Mouse (Mus musculus): ENCODE data around the gene Dpy19l1. TPM values are rescaled to one million over a fixed set of nuclear protein-coding genes. Genes with fewer than 3 reads are reported as not detected.

Gene Dpy19l1
- 44.5 and 76.3 TPM in 2 replicates for polyA plus RNA-seq (2012; rRNA removed)

- DNase-seq (ENCODE audit: low read depth): peak; percentile 96
- TF ChIP-seq CTCF (IDR thresholded peaks at IDR 0.05; ENCODE audit: borderline replicate concordance, extremely low read depth, insufficient read depth, insufficient read length) (peak; percentile 32; the same call in 1 of the 2 replicates), POLR2A (IDR thresholded peaks at IDR 0.05; ENCODE audit: borderline replicate concordance, extremely low read depth, insufficient read depth, insufficient read length, poor library complexity, severe bottlenecking) (peak; percentile 76)
These were observed at the start of gene Dpy19l1 for GRCm38 (mm10) chr9:24503067-24503857. Dpy19l1 (minus strand) TSS chr9:24503140.

- DNase-seq (ENCODE audit: low read depth): peak; percentile 24
- TF ChIP-seq CTCF (IDR thresholded peaks at IDR 0.05; ENCODE audit: borderline replicate concordance, extremely low read depth, insufficient read depth, insufficient read length) (no peak), POLR2A (IDR thresholded peaks at IDR 0.05; ENCODE audit: borderline replicate concordance, extremely low read depth, insufficient read depth, insufficient read length, poor library complexity, severe bottlenecking) (no peak)
These were observed 35.2 kb upstream of the Dpy19l1 start for GRCm38 (mm10) chr9:24538159-24538558.

GRCm38 (mm10) chr9:24516575-24517139 lies 13.7 kb upstream of the Dpy19l1 start:
- no peak for TF ChIP-seq POLR2A (IDR thresholded peaks at IDR 0.05; ENCODE audit: borderline replicate concordance, extremely low read depth, insufficient read depth, insufficient read length, poor library complexity, severe bottlenecking)
- peak; percentile 89 for TF ChIP-seq CTCF (IDR thresholded peaks at IDR 0.05; ENCODE audit: borderline replicate concordance, extremely low read depth, insufficient read depth, insufficient read length)
- peak; percentile 87 for DNase-seq (ENCODE audit: low read depth)

GRCm38 (mm10) chr9:24514078-24514469 lies 11.1 kb upstream of the Dpy19l1 start:
- no peak for DNase-seq (ENCODE audit: low read depth)
- TF ChIP-seq POLR2A (IDR thresholded peaks at IDR 0.05; ENCODE audit: borderline replicate concordance, extremely low read depth, insufficient read depth, insufficient read length, poor library complexity, severe bottlenecking) (no peak), CTCF (IDR thresholded peaks at IDR 0.05; ENCODE audit: borderline replicate concordance, extremely low read depth, insufficient read depth, insufficient read length) (no peak)

GRCm38 (mm10) chr9:24513290-24514077 lies 10.5 kb upstream of the Dpy19l1 start:
- no peak for TF ChIP-seq POLR2A (IDR thresholded peaks at IDR 0.05; ENCODE audit: borderline replicate concordance, extremely low read depth, insufficient read depth, insufficient read length, poor library complexity, severe bottlenecking)
- TF ChIP-seq CTCF (IDR thresholded peaks at IDR 0.05; ENCODE audit: borderline replicate concordance, extremely low read depth, insufficient read depth, insufficient read length): no peak
- DNase-seq (ENCODE audit: low read depth): no peak

- no peak for TF ChIP-seq CTCF (IDR thresholded peaks at IDR 0.05; ENCODE audit: borderline replicate concordance, extremely low read depth, insufficient read depth, insufficient read length)
- DNase-seq (ENCODE audit: low read depth): no peak
These were observed 9.2 kb upstream of the Dpy19l1 start for GRCm38 (mm10) chr9:24512121-24512539.

- no peak for DNase-seq (ENCODE audit: low read depth)
- TF ChIP-seq POLR2A (IDR thresholded peaks at IDR 0.05; ENCODE audit: borderline replicate concordance, extremely low read depth, insufficient read depth, insufficient read length, poor library complexity, severe bottlenecking): no peak
- TF ChIP-seq CTCF (IDR thresholded peaks at IDR 0.05; ENCODE audit: borderline replicate concordance, extremely low read depth, insufficient read depth, insufficient read length): no peak
These were observed 8.6 kb upstream of the Dpy19l1 start for GRCm38 (mm10) chr9:24511371-24512120.

- no peak for DNase-seq (ENCODE audit: low read depth)
- TF ChIP-seq POLR2A (IDR thresholded peaks at IDR 0.05; ENCODE audit: borderline replicate concordance, extremely low read depth, insufficient read depth, insufficient read length, poor library complexity, severe bottlenecking) (no peak), CTCF (IDR thresholded peaks at IDR 0.05; ENCODE audit: borderline replicate concordance, extremely low read depth, insufficient read depth, insufficient read length) (no peak)
These were observed 5.9 kb upstream of the Dpy19l1 start for GRCm38 (mm10) chr9:24508880-24509279.

GRCm38 (mm10) chr9:24506510-24506909 lies 3.6 kb upstream of the Dpy19l1 start:
- TF ChIP-seq CTCF (IDR thresholded peaks at IDR 0.05; ENCODE audit: borderline replicate concordance, extremely low read depth, insufficient read depth, insufficient read length): no peak
- no peak for TF ChIP-seq POLR2A (IDR thresholded peaks at IDR 0.05; ENCODE audit: borderline replicate concordance, extremely low read depth, insufficient read depth, insufficient read length, poor library complexity, severe bottlenecking)
- no peak for DNase-seq (ENCODE audit: low read depth)

- TF ChIP-seq POLR2A (IDR thresholded peaks at IDR 0.05; ENCODE audit: borderline replicate concordance, extremely low read depth, insufficient read depth, insufficient read length, poor library complexity, severe bottlenecking) (no peak), CTCF (IDR thresholded peaks at IDR 0.05; ENCODE audit: borderline replicate concordance, extremely low read depth, insufficient read depth, insufficient read length) (no peak)
- no peak for DNase-seq (ENCODE audit: low read depth)
These were observed 2.2 kb upstream of the Dpy19l1 start for GRCm38 (mm10) chr9:24505017-24505763.
